Mouse (Mus musculus): Measurements from ENCODE around the gene Plcb2. TPM values are rescaled to one million over a fixed set of nuclear protein-coding genes. Genes with fewer than 3 reads are reported as not detected.

The Plcb2 gene
- total RNA-seq (2014; rRNA removed; ENCODE audit: low replicate concordance) (1.6 and 7.6 TPM in 2 replicates), polyA plus RNA-seq (2015; fragmentation: Nextera tagmentation; extraction: Ambion mirVana) (2.0 and 2.6 TPM in 2 replicates)

DNA sequence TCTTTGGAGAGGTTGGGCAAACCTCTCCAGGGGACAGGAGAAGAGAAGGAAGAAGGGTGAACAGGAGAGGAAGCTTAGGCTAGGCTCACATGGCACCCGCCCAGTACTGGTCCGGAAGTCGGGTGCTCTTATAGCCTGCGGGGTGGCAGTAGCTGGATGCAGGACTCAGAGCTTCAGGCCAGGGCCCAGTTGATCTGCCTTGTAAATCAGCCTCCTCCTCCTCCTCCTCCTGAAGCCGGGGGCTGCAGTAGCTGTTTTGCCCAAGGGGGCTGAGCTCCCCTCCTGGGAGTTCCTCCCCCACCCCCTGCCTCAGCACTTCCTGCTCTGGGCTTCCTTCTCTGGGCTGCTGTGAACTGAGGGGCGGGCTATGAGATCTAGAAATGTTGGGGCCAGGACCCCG lies at the start of gene Plcb2:
Plcb2 (minus strand) TSS at position 102 of the 400 bp plus-strand sequence.
- ATAC-seq (ENCODE audit: insufficient read depth, low read depth) = no peak
- H3K4me3 ChIP-seq (ENCODE audit: low read depth, low read length) = peak within 1 kb of the TSS; percentile 2; the same call in 1 of the 2 replicates

DNA sequence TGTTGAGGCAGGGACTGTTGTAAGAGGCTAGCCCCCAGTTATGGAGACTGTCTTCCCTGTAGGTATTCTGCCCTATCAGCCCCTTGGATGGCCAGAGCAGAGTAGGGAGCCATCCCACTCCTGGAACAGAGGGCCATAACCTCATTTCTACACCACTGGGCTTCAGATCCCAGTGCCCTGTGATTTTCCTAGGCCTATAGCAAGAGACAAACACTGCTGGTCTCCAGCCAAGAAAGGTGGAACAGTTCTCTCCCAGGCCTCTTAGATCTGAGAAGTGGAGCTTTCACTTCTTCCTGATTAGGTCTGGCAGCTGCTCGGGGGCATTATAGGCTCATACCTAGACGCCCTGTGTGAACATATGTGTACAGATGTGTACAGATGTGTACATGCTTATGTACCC lies 48.1 kb upstream of the Plcb2 start:
- H3K4me1 ChIP-seq (ENCODE audit: control insufficient read depth, insufficient read depth) = no peaks in the 10 kb centered on the region
- no peak overlapping the region for H3K9ac ChIP-seq (replicated peaks; ENCODE audit: low read depth, low read length)
- no peak for TF ChIP-seq EP300 (IDR thresholded peaks at IDR 0.05; ENCODE audit: low read depth)
- no peak for TF ChIP-seq CTCF (IDR thresholded peaks at IDR 0.05; ENCODE audit: low read depth)
- no peak for DNase-seq (ENCODE audit: low spot score)
- H3K4me3 ChIP-seq (ENCODE audit: low read depth, low read length) = no peak overlapping the region
- 0 out of 2 replicates have a peak, but pooled peaks cover 4% of the 10 kb centered on the region for H3K27me3 ChIP-seq (ENCODE audit: control insufficient read depth, insufficient read depth, low read length)
- H3K4me2 ChIP-seq (ENCODE audit: low read depth, low read length) = no peak overlapping the region
- H3K36me3 ChIP-seq (replicated peaks; ENCODE audit: control insufficient read depth, insufficient read depth, low read length) = no peaks in the 10 kb centered on the region
- H3K9me3 ChIP-seq (replicated peaks; ENCODE audit: control insufficient read depth, low read length) = no peaks in the 10 kb centered on the region
- H3K27ac ChIP-seq (ENCODE audit: low read depth) = peak overlapping the region; percentile 2; the same call in 1 of the 2 replicates
- 42% methylated on average over 2 of the region's 2 CpGs for WGBS
- no peak for ATAC-seq (ENCODE audit: insufficient read depth, low read depth)

More for the DNA sequence above, at the start of gene Plcb2:
- no peak for TF ChIP-seq CTCF (IDR thresholded peaks at IDR 0.05; ENCODE audit: low read depth)
- no peak for TF ChIP-seq EP300 (IDR thresholded peaks at IDR 0.05; ENCODE audit: low read depth)
- Histone ChIP-seq H3K4me1 (ENCODE audit: control insufficient read depth, insufficient read depth) (peaks cover 23% of the 10 kb centered on the region), H3K27ac (ENCODE audit: low read depth) (no peak within 1 kb of the TSS), H3K27me3 (ENCODE audit: control insufficient read depth, insufficient read depth, low read length) (no peaks in the 10 kb centered on the region), H3K9me3 (replicated peaks; ENCODE audit: control insufficient read depth, low read length) (no peaks in the 10 kb centered on the region), H3K9ac (replicated peaks; ENCODE audit: low read depth, low read length) (0 out of 2 replicates have a peak within 1 kb of the TSS, but pooled peaks have one; percentile 0), H3K36me3 (replicated peaks; ENCODE audit: control insufficient read depth, insufficient read depth, low read length) (no peaks in the 10 kb centered on the region), H3K4me2 (ENCODE audit: low read depth, low read length) (peak within 1 kb of the TSS; percentile 36; the same call in 1 of the 2 replicates)
- no peak for DNase-seq (ENCODE audit: low spot score)
- 38% methylated on average over 7 of the region's 7 CpGs for WGBS

- H3K36me3 ChIP-seq (replicated peaks; ENCODE audit: control insufficient read depth, insufficient read depth, low read length) = no peaks in the 10 kb centered on the region
- DNase-seq (ENCODE audit: low spot score) (no peak), ATAC-seq (ENCODE audit: insufficient read depth, low read depth) (peak; percentile 44; the same call in 1 of the 2 replicates)
- TF ChIP-seq EP300 (IDR thresholded peaks at IDR 0.05; ENCODE audit: low read depth) = no peak
- TF ChIP-seq CTCF (IDR thresholded peaks at IDR 0.05; ENCODE audit: low read depth) = no peak
- H3K4me1 ChIP-seq (ENCODE audit: control insufficient read depth, insufficient read depth) = no peaks in the 10 kb centered on the region
- WGBS = 70% methylated on average over 3 of the region's 4 CpGs
- H3K27ac ChIP-seq (ENCODE audit: low read depth) = peak overlapping the region; percentile 2; the same call in 1 of the 2 replicates
- no peak overlapping the region for H3K9ac ChIP-seq (replicated peaks; ENCODE audit: low read depth, low read length)
- H3K4me3 ChIP-seq (ENCODE audit: low read depth, low read length) = no peak overlapping the region
- H3K9me3 ChIP-seq (replicated peaks; ENCODE audit: control insufficient read depth, low read length) = no peaks in the 10 kb centered on the region
- no peak overlapping the region for H3K4me2 ChIP-seq (ENCODE audit: low read depth, low read length)
- 0 out of 2 replicates have a peak, but pooled peaks cover 4% of the 10 kb centered on the region for H3K27me3 ChIP-seq (ENCODE audit: control insufficient read depth, insufficient read depth, low read length)
Measured at GRCm38 (mm10) chr2:118775846-118776245, 47.6 kb upstream of the Plcb2 start.

GRCm38 (mm10) chr2:118775396-118775795 lies 47.2 kb upstream of the Plcb2 start:
- H3K9me3 ChIP-seq (replicated peaks; ENCODE audit: control insufficient read depth, low read length) = no peaks in the 10 kb centered on the region
- no peak overlapping the region for H3K27ac ChIP-seq (ENCODE audit: low read depth)
- DNase-seq (ENCODE audit: low spot score) (no peak), ATAC-seq (ENCODE audit: insufficient read depth, low read depth) (no peak)
- no peaks in the 10 kb centered on the region for H3K36me3 ChIP-seq (replicated peaks; ENCODE audit: control insufficient read depth, insufficient read depth, low read length)
- 58% methylated on average over 1 of the region's 1 CpGs for WGBS
- H3K9ac ChIP-seq (replicated peaks; ENCODE audit: low read depth, low read length) = no peak overlapping the region
- no peaks in the 10 kb centered on the region for H3K4me1 ChIP-seq (ENCODE audit: control insufficient read depth, insufficient read depth)
- no peak overlapping the region for H3K4me3 ChIP-seq (ENCODE audit: low read depth, low read length)
- TF ChIP-seq EP300 (IDR thresholded peaks at IDR 0.05; ENCODE audit: low read depth) (no peak), CTCF (IDR thresholded peaks at IDR 0.05; ENCODE audit: low read depth) (no peak)
- no peak overlapping the region for H3K4me2 ChIP-seq (ENCODE audit: low read depth, low read length)
- H3K27me3 ChIP-seq (ENCODE audit: control insufficient read depth, insufficient read depth, low read length) = 0 out of 2 replicates have a peak, but pooled peaks cover 4% of the 10 kb centered on the region

DNA sequence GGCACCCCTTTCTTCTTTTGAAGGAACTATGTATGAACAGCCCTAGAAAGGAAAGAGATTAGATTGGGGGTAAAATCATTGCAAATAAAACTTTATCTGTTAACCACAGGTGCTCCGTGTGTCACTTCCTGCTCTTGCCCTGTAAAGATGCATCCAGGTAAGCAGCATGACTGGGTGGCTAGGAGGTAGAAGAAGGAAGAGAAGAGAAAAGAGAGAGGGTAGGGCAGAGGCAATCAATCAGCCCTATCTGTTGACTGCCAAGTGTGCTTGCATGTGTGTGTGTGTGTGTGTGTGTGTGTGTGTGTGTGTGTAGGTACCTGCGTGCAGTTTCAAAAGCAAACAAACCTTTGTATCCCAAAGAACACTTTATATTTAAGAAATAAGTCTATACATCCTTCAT lies 46.3 kb upstream of the Plcb2 start:
- Histone ChIP-seq H3K4me2 (ENCODE audit: low read depth, low read length) (no peak overlapping the region), H3K27me3 (ENCODE audit: control insufficient read depth, insufficient read depth, low read length) (no peaks in the 10 kb centered on the region), H3K27ac (ENCODE audit: low read depth) (no peak overlapping the region), H3K9me3 (replicated peaks; ENCODE audit: control insufficient read depth, low read length) (0 out of 2 replicates have a peak, but pooled peaks cover 2% of the 10 kb centered on the region), H3K36me3 (replicated peaks; ENCODE audit: control insufficient read depth, insufficient read depth, low read length) (no peaks in the 10 kb centered on the region), H3K4me1 (ENCODE audit: control insufficient read depth, insufficient read depth) (no peaks in the 10 kb centered on the region), H3K9ac (replicated peaks; ENCODE audit: low read depth, low read length) (no peak overlapping the region), H3K4me3 (ENCODE audit: low read depth, low read length) (no peak overlapping the region)
- 79% methylated on average over 2 of the region's 2 CpGs for WGBS
- DNase-seq (ENCODE audit: low spot score) (no peak), ATAC-seq (ENCODE audit: insufficient read depth, low read depth) (no peak)
- TF ChIP-seq CTCF (IDR thresholded peaks at IDR 0.05; ENCODE audit: low read depth) = no peak
- no peak for TF ChIP-seq EP300 (IDR thresholded peaks at IDR 0.05; ENCODE audit: low read depth)

All from heart, postnatal 0 days (tissue).